Mouse (Mus musculus) MN1 (cell line): Measurements from ENCODE around the gene Aox2.

Source experiments
- DNase-seq: peaks from one replicate; pipeline ENCODE4 v3.0.0-alpha.2; 2016; ENCODE audit warnings: low spot score

Aox2 gene

GRCm38 (mm10) chr1:58401396-58401795 lies 123.3 kb downstream of the Aox2 start:
- DNase-seq: no peak

- no peak for DNase-seq
Measured at GRCm38 (mm10) chr1:58403745-58404144, 125.6 kb downstream of the Aox2 start.

- no peak for DNase-seq
Measured at GRCm38 (mm10) chr1:58407321-58407720, 129.2 kb downstream of the Aox2 start.

- no peak for DNase-seq
Measured at GRCm38 (mm10) chr1:58408141-58408540, 130.0 kb downstream of the Aox2 start.

- DNase-seq: no peak
Measured at GRCm38 (mm10) chr1:58409553-58410197, 131.5 kb downstream of the Aox2 start.

- DNase-seq: no peak
Measured at GRCm38 (mm10) chr1:58410198-58410588, 132.1 kb downstream of the Aox2 start.

GRCm38 (mm10) chr1:58410776-58411175 lies 132.7 kb downstream of the Aox2 start:
- DNase-seq: no peak

- DNase-seq: no peak
Measured at GRCm38 (mm10) chr1:58415442-58415841, 137.3 kb downstream of the Aox2 start.

- no peak for DNase-seq
Measured at GRCm38 (mm10) chr1:58416048-58416447, 137.9 kb downstream of the Aox2 start.

- DNase-seq: no peak
Measured at GRCm38 (mm10) chr1:58420032-58420431, 141.9 kb downstream of the Aox2 start.

- DNase-seq: peak; percentile 27
Measured at GRCm38 (mm10) chr1:58420961-58421360, 142.8 kb downstream of the Aox2 start.

- peak; percentile 66 for DNase-seq
Measured at GRCm38 (mm10) chr1:58422879-58423278, 144.8 kb downstream of the Aox2 start.

- peak; percentile 95 for DNase-seq
Measured at GRCm38 (mm10) chr1:58423371-58424248, 145.5 kb downstream of the Aox2 start, which contains the start of gene Clk1. TSS of gene Clk1 (minus strand) at chr1:58424066.

GRCm38 (mm10) chr1:58424551-58424950 lies 146.4 kb downstream of the Aox2 start:
- no peak for DNase-seq
